Mouse (Mus musculus) urinary bladder, postnatal 10 days (tissue): Measurements from ENCODE around the gene Gtf2h1.

Source experiments
- DNase-seq: peaks from one replicate; pipeline ENCODE4 v3.0.0; 2022; ENCODE audit warnings: low spot score

Gene Gtf2h1

GRCm38 (mm10) chr7:46851026-46851425 is 55.1 kb downstream of the Gtf2h1 start:
- no peak for DNase-seq

DNA sequence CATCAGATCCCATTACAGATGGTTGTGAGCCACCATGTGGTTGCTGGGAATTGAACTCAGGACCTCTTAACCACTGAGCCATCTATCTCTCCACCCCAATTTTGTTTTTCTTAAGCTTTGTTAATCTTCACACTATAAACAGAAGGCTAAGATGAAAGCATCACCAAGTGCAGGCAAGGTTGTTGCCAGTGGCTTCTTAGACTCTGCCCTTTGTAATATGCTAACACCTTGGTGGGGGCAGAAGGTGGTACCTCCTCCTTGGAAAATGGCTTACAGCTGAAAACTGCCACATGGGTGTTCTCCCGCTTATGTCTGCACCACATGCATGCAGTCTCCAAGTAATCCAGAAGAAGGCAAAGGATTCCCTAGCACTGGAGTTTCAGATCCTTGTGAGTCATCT is 56.8 kb downstream of the Gtf2h1 start:
- no peak for DNase-seq

GRCm38 (mm10) chr7:46853365-46853764 is 57.5 kb downstream of the Gtf2h1 start:
- no peak for DNase-seq

DNA sequence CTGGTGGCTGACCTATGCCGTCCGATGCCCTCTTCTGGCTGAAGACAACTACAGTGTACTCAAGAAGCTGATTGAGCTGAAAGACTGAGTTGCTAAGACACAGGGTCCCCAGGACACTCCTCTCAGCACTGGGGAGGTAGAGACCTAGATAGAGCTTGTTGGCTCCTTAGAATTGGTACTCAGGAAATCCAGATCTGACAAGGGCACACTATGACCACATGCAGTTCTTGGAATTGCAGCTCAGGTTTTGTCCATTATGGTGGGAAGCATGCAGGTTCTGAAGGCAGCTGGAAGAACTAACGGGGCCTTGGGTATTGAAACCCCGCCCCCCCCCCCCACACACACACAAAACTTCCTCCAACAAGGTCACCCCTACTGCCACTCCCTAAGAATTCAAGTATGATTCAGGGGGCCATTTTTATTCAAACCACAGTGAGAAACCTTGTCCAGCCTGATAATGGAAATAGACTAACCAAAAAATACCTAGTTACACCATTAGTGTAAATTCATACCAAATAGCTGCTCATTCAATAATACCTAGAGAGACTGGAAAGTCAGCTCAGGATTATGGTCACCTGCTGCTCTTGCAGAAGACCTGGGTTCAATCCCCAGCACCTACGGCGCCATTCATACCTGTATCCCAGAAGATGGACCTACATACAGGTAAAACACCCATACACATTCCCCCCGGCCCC is 60.1 kb downstream of the Gtf2h1 start:
- DNase-seq, result no peak

DNA sequence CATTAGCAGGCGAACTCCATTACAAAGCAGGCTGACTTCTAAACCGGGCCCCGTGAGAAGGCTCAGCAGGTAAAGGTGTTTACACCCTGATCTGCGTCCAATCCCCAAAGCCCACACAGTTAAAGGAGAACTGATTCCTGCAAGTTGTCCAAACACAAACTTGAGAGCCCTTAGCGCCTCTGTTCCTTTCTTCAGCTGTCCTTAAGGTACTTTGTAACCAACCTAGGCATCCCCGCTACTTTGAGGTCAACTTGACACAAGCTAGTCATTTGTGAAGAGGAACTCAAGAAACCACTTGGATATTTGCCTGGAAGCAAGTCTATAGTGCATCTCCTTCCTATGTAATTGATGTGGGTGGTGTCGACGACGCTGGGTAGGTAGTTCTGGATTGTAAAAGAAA is 61.5 kb downstream of the Gtf2h1 start:
- no peak for DNase-seq

DNA sequence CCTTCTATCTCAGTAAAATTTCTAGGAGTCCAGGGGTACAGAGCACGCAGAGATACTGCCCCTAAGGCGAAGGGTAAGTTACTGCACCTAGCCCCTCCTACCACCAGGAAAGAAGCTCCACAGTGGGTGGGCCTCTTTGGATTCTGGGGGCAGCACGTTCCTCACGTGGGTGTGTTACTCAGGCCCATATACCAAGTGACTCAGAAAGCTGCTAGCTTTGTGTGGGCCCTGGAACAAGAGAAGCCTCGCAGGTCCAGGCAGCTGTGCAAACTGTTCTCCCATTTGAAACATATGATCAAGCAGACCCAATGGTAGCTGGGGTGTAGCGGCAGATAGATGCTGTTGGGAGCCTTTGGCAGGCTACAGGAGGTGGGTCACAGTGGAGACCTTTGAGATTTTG is 63.1 kb downstream of the Gtf2h1 start:
- DNase-seq, result no peak

GRCm38 (mm10) chr7:46860996-46861395 is 65.1 kb downstream of the Gtf2h1 start, which contains the start of gene Ldhc:
Gene Ldhc (plus strand): TSS chr7:46861203.
- no peak for DNase-seq

DNA sequence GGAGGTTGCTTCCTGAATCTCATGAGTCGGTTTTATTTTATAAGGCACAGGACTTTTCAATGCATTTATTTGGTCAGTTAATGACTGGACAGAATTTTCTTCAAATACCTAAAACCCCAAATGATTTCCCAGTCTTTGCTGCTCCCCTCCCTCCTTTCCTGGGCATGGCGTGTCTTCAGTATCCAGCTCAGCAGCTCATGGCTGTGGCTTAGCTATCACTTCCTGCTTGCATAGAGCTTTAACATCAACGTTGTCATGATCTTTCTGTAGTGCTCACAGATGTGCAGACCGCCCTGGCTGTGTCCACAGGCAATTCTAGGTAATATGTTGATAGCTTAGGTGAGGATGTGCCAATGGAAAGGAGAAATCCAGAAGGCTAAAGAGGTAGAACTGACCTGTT is 76.1 kb downstream of the Gtf2h1 start:
- no peak for DNase-seq
